Mouse (Mus musculus) adrenal gland, postnatal 36 days (tissue): Measurements from ENCODE around the gene Rab5c. TPM values are rescaled to one million over a fixed set of nuclear protein-coding genes. Genes with fewer than 3 reads are reported as not detected.
A peak's percentile ranks its signal among the peaks of the same experiment; 100 is the strongest.

Experiments used
- DNase-seq, 2 experiments: peaks; one replicate each; pipeline ENCODE4 v3.0.0; 2021; ENCODE audit warnings: mixed read lengths in 1 of 2
- total RNA-seq, 2 experiments: library from RNA; stranded (reverse); gene quantifications; 2 replicates each; pipeline ENCODE4 v1.2.3; 2021

Rab5c gene
- total RNA-seq, 2 experiments from 2014 or later, result 172 to 187 TPM

GRCm38 (mm10) chr11:100721254-100721653, 16.8 kb downstream of the Rab5c start:
- DNase-seq, result no peak

- DNase-seq, result peak in 1 of 2 experiments; percentile 48
These were observed 17.7 kb downstream of the Rab5c start for GRCm38 (mm10) chr11:100720345-100720744.

- peak in 1 of 2 experiments; percentile 35 for DNase-seq
These were observed 18.1 kb downstream of the Rab5c start for GRCm38 (mm10) chr11:100719893-100720292.

- DNase-seq, result peak in 1 of 2 experiments; percentile 36
These were observed 18.7 kb downstream of the Rab5c start for GRCm38 (mm10) chr11:100719312-100719711.

- no peak for DNase-seq
These were observed 19.1 kb downstream of the Rab5c start for GRCm38 (mm10) chr11:100718866-100719265.

- no peak for DNase-seq
These were observed 19.6 kb downstream of the Rab5c start for GRCm38 (mm10) chr11:100718462-100718861.

- DNase-seq, result no peak
These were observed 21.4 kb downstream of the Rab5c start for GRCm38 (mm10) chr11:100716649-100717048.

- DNase-seq, result no peak
These were observed 23.1 kb downstream of the Rab5c start for GRCm38 (mm10) chr11:100714948-100715347.

GRCm38 (mm10) chr11:100714534-100714915, 23.5 kb downstream of the Rab5c start:
- DNase-seq, result peak; percentile 84 to 90

GRCm38 (mm10) chr11:100713735-100714533, 24.1 kb downstream of the Rab5c start, which contains the start of gene Hspb9:
Gene Hspb9, plus strand, starts transcription at chr11:100713850.
- DNase-seq, result peak; percentile 84 to 92

- DNase-seq, result no peak
These were observed 24.8 kb downstream of the Rab5c start for GRCm38 (mm10) chr11:100713174-100713573.

- DNase-seq, result peak; percentile 91 to 95
These were observed 26.0 kb downstream of the Rab5c start, which contains the start of gene Kat2a for GRCm38 (mm10) chr11:100711783-100712615. Gene Kat2a, minus strand, starts transcription at chr11:100712465.

GRCm38 (mm10) chr11:100710977-100711376, 27.0 kb downstream of the Rab5c start:
- no peak for DNase-seq

GRCm38 (mm10) chr11:100710528-100710927, 27.5 kb downstream of the Rab5c start:
- DNase-seq, result no peak

GRCm38 (mm10) chr11:100709201-100709810, 28.7 kb downstream of the Rab5c start:
- no peak for DNase-seq

- no peak for DNase-seq
These were observed 32.8 kb downstream of the Rab5c start for GRCm38 (mm10) chr11:100705095-100705747.

GRCm38 (mm10) chr11:100703851-100704531, 34.0 kb downstream of the Rab5c start, which contains the start of gene Dhx58:
Gene Dhx58, minus strand, starts transcription at chr11:100704271.
- DNase-seq, result peak; percentile 58 to 59

GRCm38 (mm10) chr11:100703366-100703765, 34.6 kb downstream of the Rab5c start:
- DNase-seq, result no peak

- DNase-seq, result no peak
These were observed 35.1 kb downstream of the Rab5c start for GRCm38 (mm10) chr11:100702906-100703305.

- DNase-seq, result peak; percentile 72 to 79
These were observed 35.7 kb downstream of the Rab5c start for GRCm38 (mm10) chr11:100702081-100702851.
